Mouse (Mus musculus) limb, embryonic 14.5 days (tissue): ENCODE results near the gene Garnl3. TPM values are rescaled to one million over a fixed set of nuclear protein-coding genes. Genes with fewer than 3 reads are reported as not detected.

Experiments
- ATAC-seq: fragments of 200-750 bp; cut with Nextera tagmentation; 2 replicates; pipeline ENCODE4 v1.8.0; 2017; ENCODE audit warnings: low read depth, moderate number of reproducible peaks, moderate TSS enrichment; ENCODE audit not compliant: low FRiP score
- DNase-seq: peaks from one replicate; pipeline ENCODE4 v3.0.0-alpha.2; 2015; ENCODE audit warnings: low spot score
- H3K27ac ChIP-seq: fragments of 300-500 bp; sonication (generic); replicated peaks from 2 replicates; pipeline ENCODE4 v1.5.1; 2014; ENCODE audit warnings: low read depth, mild to moderate bottlenecking, low read length, moderate library complexity, mixed read lengths
- H3K27me3 ChIP-seq: fragments of 300-500 bp; sonication (generic); 2 replicates; pipeline ENCODE4 v1.6.1; 2014; ENCODE audit warnings: low read length, mixed read lengths; ENCODE audit not compliant: control insufficient read depth, insufficient read depth
- H3K36me3 ChIP-seq: fragments of 300-500 bp; sonication (generic); 2 replicates; pipeline ENCODE4 v1.6.1; 2014; ENCODE audit warnings: mild to moderate bottlenecking, low read length, moderate library complexity, mixed read lengths; ENCODE audit not compliant: control insufficient read depth, insufficient read depth
- H3K4me1 ChIP-seq: fragments of 300-500 bp; sonication (generic); 2 replicates; pipeline ENCODE4 v1.6.1; 2014; ENCODE audit warnings: antibody characterized with exemption, low read length, mixed read lengths; ENCODE audit not compliant: control insufficient read depth, insufficient read depth
- H3K4me2 ChIP-seq: fragments of 300-500 bp; sonication (generic); replicated peaks from 2 replicates; pipeline ENCODE4 v1.6.1; 2014; ENCODE audit warnings: low read depth, mild to moderate bottlenecking, low read length, moderate library complexity; ENCODE audit not compliant: severe bottlenecking
- H3K4me3 ChIP-seq: fragments of 300-500 bp; sonication (generic); replicated peaks from 2 replicates; pipeline ENCODE4 v1.5.1; 2014; ENCODE audit warnings: low read length
- H3K9ac ChIP-seq: fragments of 300-500 bp; sonication (generic); 2 replicates; pipeline ENCODE4 v1.6.1; 2014; ENCODE audit warnings: mild to moderate bottlenecking, low read depth, low read length, moderate library complexity; ENCODE audit not compliant: severe bottlenecking
- H3K9me3 ChIP-seq: fragments of 300-500 bp; sonication (generic); 2 replicates; pipeline ENCODE4 v1.6.1; 2016; ENCODE audit warnings: low read length; ENCODE audit not compliant: control insufficient read depth
- POLR2A ChIP-seq: fragments of 200-500 bp; IDR thresholded peaks from 2 replicates; pipeline ENCODE4 v1.8.0; 2012; ENCODE audit warnings: inconsistent platforms, mild to moderate bottlenecking, moderate library complexity, borderline replicate concordance; ENCODE audit not compliant: insufficient read depth, insufficient read length; ENCODE audit errors: extremely low read depth
- WGBS: fragments of 180-500 bp; shearing (Covaris S2); extraction: QIAGEN DNeasy Blood & Tissue Kit; methylation state at CpG from one replicate; pipeline ENCODE4 v1.1.7; 2014; 5-methylcytosine and 5-hydroxymethylcytosine counted together
- polyA plus RNA-seq, 2 experiments: library from polyadenylated mRNA; depleted of rRNA in 1 of 2; stranded (reverse) in 1 of 2; unstranded in 1 of 2; fragments of >200 nt; fragmentation: Nextera tagmentation in 1 of 2; extraction: Ambion mirVana in 1 of 2; gene quantifications; 2 replicates each; pipeline versions ENCODE4 v1.2.1 to v1.2.3; 2012 to 2014

Gene Garnl3
- polyA plus RNA-seq, 2 experiments: 9.6 to 10.1 TPM

GRCm38 (mm10) chr2:32961192-32961995, 170.1 kb downstream of the Garnl3 start, which contains the start of the genes Rpl12 and Lrsam1:
Gene Rpl12 (plus strand): TSS chr2:32961559.
Gene Lrsam1 (minus strand): TSS chr2:32961614.
- TF ChIP-seq POLR2A: peak; percentile 96; the same call in 1 of the 2 replicates
- peak within 1 kb of the TSS; percentile 94 for H3K9ac ChIP-seq
- H3K27me3 ChIP-seq: no peaks in the 10 kb centered on the region
- H3K9me3 ChIP-seq: no peaks in the 10 kb centered on the region
- peak; percentile 91 for ATAC-seq
- peaks cover 41% of the 10 kb centered on the region for H3K36me3 ChIP-seq
- peak within 1 kb of the TSS; percentile 74 for H3K4me3 ChIP-seq
- H3K4me1 ChIP-seq: peaks cover 23% of the 10 kb centered on the region
- H3K4me2 ChIP-seq: peak within 1 kb of the TSS; percentile 73
- DNase-seq: peak; percentile 96
- H3K27ac ChIP-seq: peak within 1 kb of the TSS; percentile 76
- WGBS: 3% methylated on average over 54 of the region's 55 CpGs

- Histone ChIP-seq H3K4me3 (peak overlapping the region; percentile 74; the same call in 1 of the 2 replicates), H3K9me3 (no peaks in the 10 kb centered on the region), H3K27ac (no peak overlapping the region), H3K4me2 (peak overlapping the region; percentile 73), H3K27me3 (no peaks in the 10 kb centered on the region), H3K4me1 (peaks cover 20% of the 10 kb centered on the region; the same call in 1 of the 2 replicates), H3K36me3 (peaks cover 50% of the 10 kb centered on the region), H3K9ac (0 out of 2 replicates have a peak overlapping the region, but pooled peaks have one; percentile 65)
- DNase-seq: no peak
- ATAC-seq: no peak
- no peak for TF ChIP-seq POLR2A
- 87% methylated on average over 4 of the region's 4 CpGs for WGBS
Observed at GRCm38 (mm10) chr2:32960273-32960672, 171.2 kb downstream of the Garnl3 start.

- Histone ChIP-seq H3K4me3 (no peak overlapping the region), H3K9me3 (no peaks in the 10 kb centered on the region), H3K36me3 (peaks cover 46% of the 10 kb centered on the region), H3K27me3 (no peaks in the 10 kb centered on the region), H3K4me1 (0 out of 2 replicates have a peak, but pooled peaks cover 3% of the 10 kb centered on the region), H3K4me2 (no peak overlapping the region), H3K27ac (no peak overlapping the region), H3K9ac (no peak overlapping the region)
- ATAC-seq: no peak
- no peak for DNase-seq
- no peak for TF ChIP-seq POLR2A
- whole genome bisulfite sequencing: 49% methylated on average over 7 of the region's 8 CpGs
Observed at GRCm38 (mm10) chr2:32957344-32957743, 174.1 kb downstream of the Garnl3 start.

- TF ChIP-seq POLR2A: no peak
- Histone ChIP-seq H3K4me2 (no peak overlapping the region), H3K27me3 (no peaks in the 10 kb centered on the region), H3K9ac (no peak overlapping the region), H3K4me3 (no peak overlapping the region), H3K36me3 (peaks cover 66% of the 10 kb centered on the region), H3K9me3 (no peaks in the 10 kb centered on the region), H3K4me1 (no peaks in the 10 kb centered on the region), H3K27ac (no peak overlapping the region)
- ATAC-seq: no peak
- DNase-seq: no peak
- 86% methylated on average over 2 of the region's 2 CpGs for WGBS
Observed at GRCm38 (mm10) chr2:32954581-32954980, 176.9 kb downstream of the Garnl3 start.

GRCm38 (mm10) chr2:32947454-32947853, 184.0 kb downstream of the Garnl3 start:
- H3K27ac ChIP-seq: no peak overlapping the region
- H3K4me2 ChIP-seq: no peak overlapping the region
- no peaks in the 10 kb centered on the region for H3K27me3 ChIP-seq
- H3K4me3 ChIP-seq: no peak overlapping the region
- no peaks in the 10 kb centered on the region for H3K9me3 ChIP-seq
- no peaks in the 10 kb centered on the region for H3K4me1 ChIP-seq
- no peak overlapping the region for H3K9ac ChIP-seq
- ATAC-seq (no peak), DNase-seq (no peak)
- peaks cover 65% of the 10 kb centered on the region for H3K36me3 ChIP-seq
- WGBS: 88% methylated on average over 11 of the region's 11 CpGs
- TF ChIP-seq POLR2A: no peak
